Mouse (Mus musculus): ENCODE measurements around the gene 6820408C15Rik.

GRCm38 (mm10) chr2:152393225-152394017 lies 22.0 kb upstream of the 6820408C15Rik start:
- TF ChIP-seq TAL1 (IDR thresholded peaks at IDR 0.05; ENCODE audit: low read length) (no peak), GATA1 (IDR thresholded peaks at IDR 0.05; ENCODE audit: low read length) (no peak)
